Mouse (Mus musculus) heart, adult 8-10 months (tissue): ENCODE measurements around the gene Olfr160. TPM values are rescaled to one million over a fixed set of nuclear protein-coding genes. Genes with fewer than 3 reads are reported as not detected.

Experiments
- DNase-seq: peaks from one replicate; pipeline ENCODE4 v3.0.0; 2022; ENCODE audit warnings: low spot score
- total RNA-seq, 4 experiments: library from RNA; stranded (reverse); gene quantifications; 2 replicates each; pipeline ENCODE4 v1.2.4; 2022

The Olfr160 gene
- total RNA-seq: not detected

DNA sequence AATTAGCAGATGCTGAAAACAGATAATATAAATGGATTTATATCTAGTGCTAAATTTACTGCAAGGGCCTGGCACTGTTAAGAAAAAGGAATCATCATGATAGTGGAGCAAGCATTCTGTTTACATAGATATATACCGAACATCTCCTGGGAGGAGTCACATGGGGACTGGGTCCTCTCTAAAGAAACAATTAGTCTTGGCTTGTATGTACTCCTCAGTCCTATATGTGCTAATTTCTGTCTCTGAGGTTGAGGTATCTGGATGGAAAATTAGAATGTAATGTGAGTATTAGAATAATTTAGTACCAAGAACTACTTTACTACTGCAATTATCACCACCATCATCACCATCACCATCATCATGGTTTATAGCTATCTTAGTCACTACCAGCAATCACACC lies at the start of gene Olfr160:
TSS of gene Olfr160 (minus strand) at position 101 of the 400 bp plus-strand sequence.
- DNase-seq: no peak

DNA sequence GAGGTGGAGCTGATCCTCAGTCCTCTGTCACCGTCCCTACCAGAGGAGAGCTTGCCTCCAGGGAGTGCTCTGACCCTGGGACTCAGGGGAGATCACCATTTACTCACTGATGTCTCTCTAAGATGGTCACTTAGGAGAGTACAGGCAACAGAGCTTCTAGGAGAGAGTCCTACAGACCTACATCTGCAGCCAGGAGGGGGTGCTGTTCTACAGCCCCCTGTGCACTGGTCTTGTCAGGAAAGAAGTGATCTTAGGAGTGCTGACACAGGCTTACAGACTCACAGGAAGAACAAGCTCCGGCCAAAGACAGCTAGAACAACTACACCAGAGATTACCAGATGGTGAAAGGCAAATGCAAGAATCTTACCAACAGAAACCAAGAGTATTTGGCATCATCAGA lies 46.5 kb upstream of the Olfr160 start:
- DNase-seq: no peak

DNA sequence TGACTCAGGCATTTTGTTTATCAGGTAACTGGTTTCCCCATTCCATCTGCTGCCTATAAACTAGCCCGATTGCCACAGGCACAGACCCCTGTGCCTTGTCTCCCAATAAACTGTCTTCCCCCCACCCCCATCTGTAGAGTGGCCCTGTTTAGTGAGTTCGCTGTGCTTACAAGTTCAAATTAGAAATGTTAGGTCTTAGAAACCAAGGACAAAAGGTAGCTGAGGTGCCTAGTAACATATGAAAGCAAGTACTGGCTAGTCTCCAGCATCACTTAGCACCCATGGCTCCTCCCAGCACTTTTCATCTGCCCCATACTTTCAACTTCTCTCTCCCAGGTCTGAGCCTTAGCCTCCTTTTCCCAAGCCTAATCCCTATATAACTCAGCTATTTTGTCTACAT lies 45.7 kb upstream of the Olfr160 start:
- DNase-seq: no peak

DNA sequence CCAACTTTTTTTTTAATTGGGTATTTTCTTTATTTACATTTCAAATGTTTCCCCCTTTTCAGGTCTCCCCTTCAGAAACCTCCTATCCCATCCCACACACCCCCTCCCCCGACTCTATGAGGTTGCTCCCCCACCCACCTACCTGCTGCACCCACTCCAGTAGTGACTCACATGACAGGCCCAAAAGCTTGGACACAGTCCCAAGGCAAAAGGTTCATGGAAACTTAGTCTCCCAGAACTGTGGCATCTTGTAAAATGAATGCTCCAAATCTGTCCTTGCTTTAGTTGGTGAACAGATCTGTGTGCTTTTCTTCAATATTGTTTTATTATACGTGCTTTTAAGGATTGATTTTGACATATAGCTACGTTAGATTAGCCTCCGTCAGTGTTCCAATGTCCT lies 36.0 kb upstream of the Olfr160 start:
- DNase-seq: no peak

DNA sequence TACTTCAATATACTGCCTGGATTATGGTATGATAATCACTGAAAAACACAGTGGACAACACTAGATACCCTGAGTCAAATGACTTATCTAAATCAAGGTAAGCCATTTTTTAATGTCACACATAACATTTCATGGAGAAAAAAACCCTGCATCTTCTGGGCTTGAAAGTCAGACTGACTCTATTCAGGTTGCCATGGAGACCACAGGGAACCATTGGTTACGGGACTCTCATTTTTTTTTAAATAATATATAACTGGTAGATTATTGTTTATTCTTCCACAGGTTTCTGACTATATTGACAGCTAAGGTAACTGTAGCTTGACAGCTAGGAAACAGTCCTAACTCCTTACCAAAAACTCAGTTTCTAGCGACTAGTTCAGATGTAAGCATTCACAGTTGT lies 35.4 kb upstream of the Olfr160 start:
- DNase-seq: no peak

DNA sequence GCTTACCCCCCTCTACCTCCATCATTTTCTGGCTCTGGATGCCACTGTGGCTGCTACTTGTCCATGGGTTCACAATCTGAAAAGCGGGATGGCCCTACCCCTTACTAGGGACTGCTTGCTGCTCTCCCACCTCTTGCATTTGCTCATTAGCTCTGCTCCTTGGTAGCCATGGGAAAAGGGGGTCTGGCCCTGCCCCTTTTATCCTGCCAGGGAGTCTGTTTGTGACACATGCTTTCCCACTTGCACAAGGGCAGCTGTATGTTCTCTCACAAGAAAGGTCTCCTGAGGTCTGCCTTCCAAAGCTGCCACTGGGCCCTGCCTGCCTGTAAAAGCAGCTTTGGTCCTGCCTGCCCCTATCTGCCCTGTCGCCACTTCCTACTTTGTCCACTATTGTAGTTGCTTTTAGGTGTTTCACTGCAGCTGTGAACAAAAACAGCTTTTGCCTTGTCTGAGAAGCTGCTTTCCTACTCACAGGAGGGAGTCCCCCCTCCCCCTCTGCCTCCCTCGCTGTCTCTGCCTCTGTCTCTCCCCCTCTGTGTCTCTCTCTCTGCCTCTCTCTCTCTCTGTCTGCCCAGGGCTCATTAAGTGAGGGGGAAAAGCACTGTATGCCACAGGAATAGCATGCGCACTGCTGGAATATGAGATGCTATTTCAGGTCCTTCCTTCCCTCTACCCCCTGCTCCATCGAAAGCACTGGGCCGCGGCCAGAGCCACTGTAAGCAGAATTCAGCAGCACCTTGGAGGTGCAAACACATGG lies 34.4 kb upstream of the Olfr160 start:
- DNase-seq: no peak

GRCm38 (mm10) chr9:37744806-37745205 lies 28.8 kb upstream of the Olfr160 start, which contains the start of gene Olfr874:
Olfr874 (plus strand) TSS chr9:37745106.
- no peak for DNase-seq

- DNase-seq: no peak
Measured at GRCm38 (mm10) chr9:37734310-37734709, 18.3 kb upstream of the Olfr160 start.

DNA sequence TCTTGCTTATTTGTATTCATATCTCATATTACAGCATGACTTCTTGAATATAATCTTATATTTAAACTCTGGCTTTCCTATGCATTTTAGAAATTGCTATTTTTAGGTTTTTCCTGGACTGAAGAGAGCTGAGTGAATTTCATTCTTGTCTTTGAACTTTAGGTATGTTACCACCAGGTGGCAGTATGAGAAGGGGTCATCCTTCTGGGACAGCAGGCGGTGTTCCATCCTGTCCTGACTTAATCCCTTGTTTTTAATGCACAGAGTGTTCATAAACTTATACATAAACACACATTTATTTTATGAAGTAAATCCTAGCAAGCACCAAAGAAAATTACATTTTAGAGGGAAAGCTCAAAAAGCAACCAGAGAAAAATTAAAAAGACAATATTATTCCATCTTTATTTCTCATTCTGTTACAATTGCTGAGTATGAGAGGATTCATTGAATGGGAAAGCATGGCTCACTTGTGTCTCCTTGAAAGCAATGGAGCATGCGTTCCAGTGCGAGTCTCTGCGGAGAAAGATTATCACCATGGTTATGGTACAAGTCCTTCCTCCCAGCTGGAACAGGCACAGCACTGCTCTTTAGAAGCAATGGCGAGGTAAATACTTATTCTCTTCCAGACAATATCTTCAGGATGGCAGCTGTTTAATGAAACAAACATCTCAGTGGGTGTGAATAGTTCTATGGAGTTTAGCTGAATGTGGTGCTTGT lies 25.9 kb downstream of the Olfr160 start:
- no peak for DNase-seq

DNA sequence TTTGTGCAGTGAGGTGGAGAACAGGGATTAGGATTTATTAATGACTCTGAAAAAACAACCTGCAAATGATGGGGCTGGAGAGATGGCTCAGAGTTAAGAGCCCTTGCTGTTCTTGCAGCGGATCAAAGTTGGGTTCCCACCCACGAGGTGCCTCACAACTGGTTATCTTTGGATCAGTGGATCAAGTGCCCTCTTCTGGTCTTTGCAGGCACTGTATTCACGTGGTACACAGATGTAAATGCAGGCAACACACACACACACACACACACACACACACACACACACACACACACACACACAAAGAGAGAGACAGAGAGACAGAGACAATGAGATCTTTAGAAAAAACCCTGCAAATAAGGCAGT lies 28.1 kb downstream of the Olfr160 start:
- no peak for DNase-seq

- DNase-seq: no peak
Measured at GRCm38 (mm10) chr9:37687288-37687940, 28.6 kb downstream of the Olfr160 start.

- no peak for DNase-seq
Measured at GRCm38 (mm10) chr9:37681123-37681522, 34.9 kb downstream of the Olfr160 start.

- no peak for DNase-seq
Measured at GRCm38 (mm10) chr9:37675287-37675686, 40.8 kb downstream of the Olfr160 start.

DNA sequence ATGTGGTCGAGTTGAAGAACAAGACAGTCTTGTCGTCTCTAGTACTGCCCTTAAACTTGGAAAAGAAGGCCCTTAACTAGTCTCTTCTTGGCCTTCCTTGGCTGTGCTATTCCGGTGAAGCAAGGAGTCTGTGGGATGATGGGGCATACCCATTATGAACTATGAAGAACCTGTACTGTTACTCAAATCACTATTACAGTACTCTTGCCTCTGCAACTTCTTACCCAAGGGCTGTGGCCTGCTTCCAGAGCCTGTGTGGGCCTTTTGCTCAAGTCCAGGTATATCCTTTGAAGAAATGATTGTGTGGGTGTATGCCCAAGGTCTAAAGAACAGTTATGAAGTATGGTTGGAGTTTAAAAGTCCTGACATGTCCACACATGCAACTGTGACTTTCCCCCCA lies 45.8 kb downstream of the Olfr160 start:
- DNase-seq: no peak

GRCm38 (mm10) chr9:37669678-37670077 lies 46.4 kb downstream of the Olfr160 start:
- DNase-seq: no peak

DNA sequence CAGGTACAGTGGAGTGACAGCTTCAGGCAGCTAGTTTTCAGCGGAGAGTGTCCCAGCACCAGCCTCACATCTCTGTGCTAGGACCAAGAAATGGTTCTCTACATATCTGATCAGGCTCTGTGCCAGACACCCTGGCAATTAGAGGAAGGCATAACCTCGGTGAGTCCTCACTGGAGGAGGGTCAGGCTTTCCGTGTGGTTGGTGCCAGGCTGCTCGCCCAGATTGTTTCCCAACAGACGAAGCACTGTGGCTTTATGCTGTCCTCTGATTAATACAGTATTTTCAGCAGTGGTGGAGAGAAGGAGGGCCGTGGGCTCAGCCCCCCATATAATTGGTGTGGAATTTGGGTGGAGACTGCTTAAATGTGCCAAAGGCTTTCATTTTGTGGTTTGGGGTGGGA lies 46.9 kb downstream of the Olfr160 start, which contains the start of gene Panx3:
TSS of gene Panx3 (minus strand) at position 121 of the 400 bp plus-strand sequence.
- no peak for DNase-seq

GRCm38 (mm10) chr9:37666045-37666444 lies 50.0 kb downstream of the Olfr160 start:
- no peak for DNase-seq

DNA sequence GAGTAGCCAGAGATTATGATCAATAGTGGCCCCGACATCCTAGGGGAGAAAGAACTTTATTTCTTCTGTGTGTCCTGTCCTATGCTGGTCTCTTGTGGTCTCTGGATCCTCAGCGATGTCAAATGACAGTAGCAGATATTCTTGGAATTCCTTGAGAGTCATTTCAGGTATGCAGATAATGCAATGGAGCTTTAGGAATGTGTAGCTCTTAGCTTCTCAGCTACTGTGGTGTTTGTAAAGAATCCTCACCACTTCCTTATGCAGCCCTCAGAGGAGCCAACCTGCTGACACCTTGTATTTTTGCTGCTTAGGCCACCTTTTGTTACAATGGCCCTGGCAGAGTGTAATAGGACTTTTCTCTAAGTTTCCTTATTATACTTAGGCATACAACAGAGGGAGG lies 51.4 kb downstream of the Olfr160 start:
- no peak for DNase-seq

DNA sequence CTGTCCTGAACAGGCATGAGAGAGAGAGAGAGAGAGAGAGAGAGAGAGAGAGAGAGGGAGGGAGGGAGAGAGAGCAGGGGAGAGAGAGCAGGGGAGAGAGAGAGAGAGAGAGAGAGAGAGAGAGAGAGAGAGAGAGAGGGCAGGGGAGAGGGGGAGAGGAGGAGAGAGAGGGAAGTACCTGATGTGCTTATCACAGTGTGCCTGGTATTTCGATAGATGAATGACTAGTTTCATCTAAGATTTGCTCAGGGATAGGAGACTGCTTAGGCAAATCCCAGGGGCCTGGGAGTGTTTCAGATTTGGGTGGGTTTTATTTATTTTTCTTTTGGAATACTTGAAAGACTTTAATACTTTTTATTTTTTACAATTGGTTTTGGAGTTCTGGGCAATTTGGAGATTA lies 52.8 kb downstream of the Olfr160 start:
- no peak for DNase-seq

DNA sequence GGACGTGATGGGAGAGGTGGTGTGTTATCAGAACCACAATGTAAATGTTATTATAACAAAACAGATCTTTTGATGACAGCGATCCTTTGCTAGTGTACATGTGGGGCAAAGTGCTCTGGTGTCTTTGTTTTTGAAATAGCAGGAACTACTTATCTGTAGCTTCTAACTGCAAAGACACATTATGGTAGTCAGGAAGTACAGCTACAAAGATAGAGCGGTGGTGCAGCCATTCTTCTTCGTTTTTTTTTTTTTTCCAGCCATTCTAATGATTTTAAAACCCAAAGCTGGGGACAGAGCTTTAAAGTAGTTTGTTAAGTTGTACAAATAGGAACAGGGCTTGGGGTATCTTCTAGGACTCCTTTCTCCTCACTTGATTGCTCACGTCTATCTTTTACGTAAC lies 56.6 kb downstream of the Olfr160 start:
- no peak for DNase-seq
